Mouse (Mus musculus) spleen, postnatal 10 days (tissue): ENCODE measurements at regions not wholly inside any gene's neighbourhood (a gene's known extent, or its start where the extent isn't known, plus 50 kb on each side); places are given as distances from the start of the nearest gene placed in this dataset.

Experiments
- DNase-seq, 2 experiments: peaks; one replicate each; pipeline ENCODE4 v3.0.0; 2021 to 2022; ENCODE audit warnings: low spot score in 2 of 2

DNA sequence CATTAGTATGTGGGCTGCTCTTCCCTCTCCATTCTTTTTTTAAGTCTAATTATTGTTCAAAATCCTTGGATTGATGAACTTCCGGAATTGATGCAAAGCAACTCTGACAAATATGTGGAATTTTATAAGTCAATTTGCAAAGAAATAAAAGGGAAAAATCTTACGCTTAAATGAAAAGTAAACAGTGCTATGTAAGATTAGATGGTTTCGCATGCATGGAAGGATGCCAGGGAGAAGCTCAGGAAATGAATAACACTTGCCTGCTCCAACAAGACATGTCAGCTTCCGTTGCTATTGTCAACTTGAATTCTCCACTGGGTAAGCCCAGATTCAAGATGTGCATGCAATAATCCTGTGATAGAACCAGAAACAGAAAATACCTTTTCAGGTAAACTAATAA, 357.2 kb upstream of the Actbl2 start:
- DNase-seq: no peak

DNA sequence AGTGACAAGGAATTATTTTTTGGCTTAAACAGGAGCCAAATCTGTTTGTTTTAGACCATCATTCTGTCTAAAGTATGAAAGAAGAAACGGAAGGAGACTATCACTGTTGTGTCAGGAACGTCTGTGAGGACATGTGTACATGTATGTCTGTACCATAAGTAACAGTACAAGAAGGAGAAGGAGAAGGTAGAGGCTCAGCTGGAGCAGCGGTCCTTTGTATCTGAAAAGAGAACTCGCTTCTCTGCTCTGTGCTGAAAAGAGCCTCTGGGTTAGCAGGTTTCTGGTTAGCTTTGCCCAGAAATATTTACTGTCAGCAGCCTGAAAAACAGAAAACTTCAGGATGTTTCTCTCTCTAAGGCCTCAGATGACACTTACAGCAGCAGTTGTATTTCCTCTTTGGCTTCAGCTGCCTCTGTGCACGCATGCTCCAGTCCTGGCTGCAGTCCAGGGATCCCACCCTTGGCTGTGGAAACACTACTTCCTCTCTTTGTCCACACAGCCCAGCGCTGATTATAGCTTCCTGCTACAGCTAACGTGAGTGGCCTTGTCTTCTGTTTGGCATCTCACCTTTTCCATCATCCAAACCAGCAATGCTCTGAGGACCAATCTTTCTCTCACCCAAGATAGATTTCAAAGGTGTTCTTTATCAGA, 351.7 kb upstream of the Actbl2 start:
- DNase-seq: peak; percentile 14 to 69

DNA sequence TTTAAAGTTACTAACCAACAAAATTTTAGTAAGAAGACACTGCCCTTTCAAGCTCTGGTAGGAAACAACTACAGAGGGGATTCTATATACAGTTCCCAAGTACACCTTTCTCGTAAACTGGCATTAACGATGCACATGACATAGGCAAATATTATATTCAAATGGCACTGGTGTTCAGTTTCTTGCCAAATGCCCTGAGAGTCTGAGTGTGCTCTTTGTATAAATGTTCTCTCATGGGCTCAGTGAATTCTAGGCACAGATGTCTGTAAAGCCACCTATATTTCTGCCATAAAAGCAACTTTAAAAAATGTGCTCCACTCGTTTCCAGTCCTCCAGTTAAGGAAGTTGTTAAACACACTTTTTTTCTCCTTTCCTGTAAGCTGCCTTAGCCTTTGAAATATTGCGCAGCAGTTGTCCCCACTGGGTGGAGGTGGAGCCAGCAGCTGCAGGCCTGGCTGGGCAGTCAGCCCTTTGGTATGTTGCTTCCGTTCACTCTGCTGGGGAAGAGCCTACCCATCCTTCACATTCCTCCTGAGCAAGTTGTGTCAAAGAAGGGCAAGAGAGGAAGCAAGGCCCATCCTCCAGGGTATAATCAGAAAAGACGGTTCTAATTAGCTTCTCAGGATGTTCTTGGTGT, 347.4 kb upstream of the Actbl2 start:
- DNase-seq: peak in 1 of 2 experiments; percentile 14

DNA sequence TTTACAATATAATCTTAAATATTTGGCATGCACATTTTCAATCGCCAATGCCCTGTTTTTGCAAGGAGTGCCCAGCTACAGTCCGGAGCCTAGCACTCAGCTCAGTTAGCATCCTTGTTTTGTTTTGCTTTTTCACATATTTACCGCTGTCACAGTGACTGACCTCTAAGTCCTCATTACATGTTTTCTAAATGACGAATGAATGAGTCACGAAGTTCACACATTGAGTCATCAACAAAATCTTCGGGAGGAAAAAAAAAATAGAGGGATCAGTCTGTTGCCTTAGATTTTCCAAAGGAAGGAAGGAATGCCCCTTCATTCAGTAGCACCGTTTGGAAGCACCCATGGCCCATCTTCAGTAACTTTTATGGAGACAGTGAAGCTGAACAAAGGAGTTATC, 342.9 kb upstream of the Actbl2 start:
- DNase-seq: no peak

DNA sequence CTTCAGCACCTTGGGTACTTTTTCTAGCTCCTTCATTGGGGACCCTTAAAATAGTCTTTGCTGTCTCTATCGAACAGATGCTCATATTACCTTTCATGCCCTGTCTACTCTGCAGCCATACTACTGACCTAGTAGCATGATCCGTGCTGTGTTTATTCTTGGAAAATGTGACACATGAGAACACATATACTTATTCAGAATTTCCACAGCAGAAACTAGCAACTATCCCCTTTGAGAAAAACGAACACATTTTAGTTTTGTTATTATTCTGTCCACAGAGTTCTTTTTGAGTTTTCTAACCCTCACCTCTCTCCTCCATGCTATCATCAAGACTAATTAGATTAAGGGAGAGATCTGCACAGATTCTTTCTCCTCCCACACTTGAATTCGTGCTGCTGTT, 341.6 kb upstream of the Actbl2 start:
- DNase-seq: no peak

DNA sequence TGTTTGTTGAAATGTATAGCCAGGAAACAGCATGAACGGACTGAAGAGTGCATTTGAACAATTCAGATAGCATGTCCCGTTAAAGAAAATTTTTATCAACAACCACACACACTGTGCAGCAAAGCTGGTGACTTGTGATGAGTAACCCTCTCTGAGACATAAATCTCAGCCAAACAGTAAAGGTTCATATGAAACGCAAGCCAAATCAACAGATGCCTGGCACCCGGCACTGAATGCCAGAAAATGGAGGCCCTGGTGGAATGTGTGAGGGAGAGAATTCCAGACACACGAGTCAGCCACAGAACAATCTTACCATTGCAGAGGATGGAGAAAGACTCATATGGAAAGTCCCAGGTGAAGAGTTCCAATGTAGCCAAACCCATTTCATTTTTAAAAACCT, 341.1 kb upstream of the Actbl2 start:
- no peak for DNase-seq

DNA sequence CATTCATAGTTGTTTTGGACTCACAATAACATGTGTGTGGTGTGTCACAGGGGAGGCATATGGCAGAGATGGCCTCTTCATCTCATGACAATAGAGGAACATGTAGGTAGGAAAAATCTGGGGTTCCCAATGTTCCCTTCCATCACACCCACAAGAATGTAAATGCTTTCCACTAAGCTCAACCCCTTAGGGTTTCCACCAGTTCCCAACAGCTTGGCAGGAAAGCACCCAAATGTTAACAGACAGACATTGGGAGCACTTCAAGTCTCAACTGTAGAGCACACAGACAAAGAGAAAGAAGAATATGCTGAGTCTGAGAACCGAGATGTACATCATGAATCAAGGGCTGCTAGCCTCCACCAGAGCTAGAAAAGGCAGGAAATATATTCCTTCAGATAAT, 339.7 kb upstream of the Actbl2 start:
- DNase-seq: no peak

DNA sequence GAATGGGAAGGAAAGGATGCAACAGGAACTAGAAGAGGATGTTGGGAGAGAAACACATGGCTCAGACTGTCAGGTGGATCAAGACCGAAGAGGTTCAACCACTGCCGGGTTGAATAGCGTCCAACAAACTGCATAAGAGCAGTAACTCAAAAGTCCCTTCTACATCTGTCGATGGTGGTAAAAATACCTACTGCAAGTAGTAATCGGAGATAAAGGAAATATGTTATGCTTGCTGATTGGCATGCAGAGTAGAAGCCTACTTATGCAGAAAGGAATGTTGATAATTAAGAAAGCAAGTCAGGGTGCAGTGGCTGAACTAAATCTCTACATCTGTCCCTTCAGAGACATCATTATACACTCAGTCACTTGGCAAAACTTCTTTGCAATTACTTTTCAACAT, 330.9 kb upstream of the Actbl2 start:
- no peak for DNase-seq

DNA sequence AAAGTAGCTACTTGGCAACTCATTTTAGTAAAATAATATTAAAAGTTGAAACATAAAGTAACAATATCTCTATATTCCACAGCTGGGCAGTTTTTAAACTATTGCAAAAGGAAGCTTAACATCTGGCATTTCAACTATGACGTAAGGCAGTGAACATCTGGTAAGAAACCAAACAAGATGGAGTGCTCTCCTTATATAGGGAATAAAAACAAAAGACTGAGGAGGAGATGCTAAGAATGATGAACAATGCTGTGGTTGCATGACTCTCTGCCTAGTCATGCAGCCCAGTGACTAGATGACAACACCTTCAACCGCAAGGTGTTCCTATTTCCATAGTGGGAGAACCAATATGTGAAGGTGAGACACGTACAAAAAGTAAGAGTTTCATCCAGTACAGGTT, 329.9 kb upstream of the Actbl2 start:
- no peak for DNase-seq

DNA sequence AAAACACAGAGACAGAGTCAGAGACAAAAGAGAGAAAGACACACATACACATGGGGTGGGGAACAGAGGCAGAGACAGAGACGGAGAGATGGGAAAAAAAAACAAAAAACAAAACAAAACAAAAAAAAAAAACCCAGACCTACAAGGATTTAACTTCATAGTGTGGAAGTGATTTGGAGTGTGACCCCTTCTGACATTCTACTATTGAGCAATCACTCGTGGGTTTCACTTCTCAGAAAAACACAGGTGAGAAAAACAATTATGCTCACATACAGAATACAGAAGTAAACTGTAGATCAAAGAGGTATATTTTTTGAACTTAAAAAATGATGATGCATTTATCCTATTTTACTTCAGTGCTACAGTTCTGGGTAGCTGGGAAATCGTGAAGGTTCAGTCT, 326.7 kb upstream of the Actbl2 start:
- DNase-seq: no peak

DNA sequence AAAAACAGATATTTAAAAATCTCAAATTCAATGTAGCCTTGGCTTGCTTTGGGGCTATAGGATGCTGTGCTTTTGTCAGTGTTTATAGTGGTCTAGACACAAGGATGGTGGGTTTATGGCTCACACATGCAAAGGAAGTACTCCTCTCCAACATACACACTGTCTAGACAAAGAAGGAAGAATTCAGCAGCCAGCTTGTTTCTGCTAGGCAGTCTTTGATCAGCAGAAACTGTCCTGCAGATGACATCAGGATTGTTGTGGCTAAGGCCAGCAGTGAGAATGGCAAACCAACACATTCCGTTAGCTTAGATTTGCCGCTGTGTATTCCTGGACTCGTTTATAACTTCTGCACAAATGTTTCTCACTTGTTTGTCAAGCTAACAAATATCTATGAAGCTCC, 325.9 kb upstream of the Actbl2 start:
- no peak for DNase-seq

DNA sequence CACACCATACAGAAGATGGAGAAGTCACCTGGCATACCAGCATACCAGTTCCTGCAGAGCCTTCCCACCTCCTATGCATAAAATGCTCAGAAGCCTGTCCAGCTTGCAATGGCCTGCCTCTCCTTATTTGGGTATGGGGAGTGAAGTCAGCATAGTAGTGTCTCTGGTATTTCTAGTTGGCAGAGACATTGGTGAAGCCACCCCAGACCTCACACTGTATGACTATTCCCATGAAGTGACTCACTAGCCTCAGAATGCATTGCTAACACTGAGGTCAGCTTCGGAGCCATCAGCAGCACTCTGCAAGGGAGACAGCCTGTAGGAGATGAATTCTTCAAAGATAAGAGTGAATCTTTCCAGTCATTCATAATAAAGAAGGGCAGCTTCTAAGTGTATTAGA, 325.2 kb upstream of the Actbl2 start:
- DNase-seq: no peak

DNA sequence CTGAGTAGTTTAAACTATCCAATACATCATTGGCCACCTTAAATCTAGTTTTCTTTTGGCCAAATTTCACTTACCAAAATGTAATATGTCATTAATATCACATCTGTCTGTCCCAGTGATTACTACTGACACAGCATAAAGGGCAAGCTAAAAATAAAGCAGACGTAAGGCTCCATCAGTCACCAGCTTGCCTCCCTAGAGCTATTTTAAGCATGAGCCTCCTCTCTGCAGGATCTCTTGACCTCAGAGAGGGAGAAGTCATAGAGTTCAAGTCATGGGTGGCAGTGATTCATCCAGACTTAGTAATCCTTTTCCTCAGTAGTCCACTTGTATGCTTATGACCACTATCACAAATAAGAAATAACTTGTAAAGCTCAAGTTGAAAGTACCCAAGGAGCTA, 313.2 kb upstream of the Actbl2 start:
- DNase-seq: no peak

DNA sequence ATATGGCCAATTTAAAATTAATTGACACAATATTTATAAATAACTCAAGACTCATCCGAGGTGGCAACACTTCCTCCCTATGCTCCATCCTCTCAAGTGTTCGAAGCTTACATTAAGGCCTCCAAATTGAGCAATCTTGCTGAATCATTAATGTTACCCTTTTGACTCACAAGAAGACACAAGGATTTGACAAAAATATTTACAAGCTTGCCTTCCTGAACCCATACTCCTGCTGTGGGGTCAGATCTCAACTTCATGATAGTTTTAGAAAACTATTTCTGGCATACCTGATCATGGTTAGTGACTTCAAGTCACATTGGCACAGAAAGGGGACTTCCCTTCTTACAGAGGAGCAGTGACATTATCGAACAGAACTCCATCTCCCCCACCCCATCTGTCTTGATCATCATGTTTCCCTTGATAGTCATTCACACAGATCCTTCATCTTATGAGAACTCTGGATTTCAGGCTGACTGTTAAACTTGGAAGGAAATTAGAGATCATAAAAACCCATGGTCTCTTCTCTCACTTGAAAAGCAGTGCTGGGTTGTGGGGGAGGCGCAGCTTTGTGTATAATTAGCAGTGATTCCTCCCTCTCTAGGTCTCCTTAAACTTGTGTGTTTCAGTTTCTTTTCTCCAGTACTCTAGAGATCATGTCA, 311.7 kb upstream of the Actbl2 start:
- no peak for DNase-seq

DNA sequence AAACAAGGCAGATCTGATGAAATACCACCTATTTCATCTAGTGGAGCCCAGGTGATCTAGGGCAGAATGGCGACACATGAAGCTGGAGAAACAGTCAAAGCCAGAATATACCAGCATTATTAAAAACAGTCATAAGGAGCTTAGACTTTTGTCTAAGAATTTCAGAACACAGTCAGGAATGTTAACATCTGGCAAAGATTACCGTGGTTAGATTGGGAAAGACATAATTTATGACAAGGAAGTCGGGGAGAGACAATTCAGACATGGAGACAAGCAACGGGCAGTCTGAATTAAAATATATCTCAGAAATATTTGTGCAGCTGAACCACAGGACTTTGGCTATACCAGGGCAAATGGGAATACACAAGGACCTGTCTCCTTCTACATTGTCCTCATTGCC, 310.8 kb upstream of the Actbl2 start:
- no peak for DNase-seq

DNA sequence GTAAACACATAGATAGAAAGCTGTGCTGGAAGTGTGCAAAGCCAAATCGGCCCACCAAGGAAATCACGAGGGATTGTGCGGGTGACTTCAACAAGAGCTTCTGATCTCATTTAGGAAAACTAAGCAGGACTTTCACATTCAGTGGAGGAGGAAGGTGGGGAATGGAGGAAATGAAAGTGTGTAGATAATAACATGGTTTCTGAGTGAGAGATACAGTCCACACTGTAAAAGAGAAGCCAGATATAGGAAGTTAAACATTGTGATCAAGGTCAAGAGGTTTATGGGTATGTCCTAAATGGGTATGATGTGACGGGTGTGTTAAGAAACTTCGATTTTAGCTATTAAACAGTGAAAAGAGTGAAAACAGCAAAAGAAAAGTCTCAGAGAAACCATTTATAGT, 310.1 kb upstream of the Actbl2 start:
- DNase-seq: no peak

DNA sequence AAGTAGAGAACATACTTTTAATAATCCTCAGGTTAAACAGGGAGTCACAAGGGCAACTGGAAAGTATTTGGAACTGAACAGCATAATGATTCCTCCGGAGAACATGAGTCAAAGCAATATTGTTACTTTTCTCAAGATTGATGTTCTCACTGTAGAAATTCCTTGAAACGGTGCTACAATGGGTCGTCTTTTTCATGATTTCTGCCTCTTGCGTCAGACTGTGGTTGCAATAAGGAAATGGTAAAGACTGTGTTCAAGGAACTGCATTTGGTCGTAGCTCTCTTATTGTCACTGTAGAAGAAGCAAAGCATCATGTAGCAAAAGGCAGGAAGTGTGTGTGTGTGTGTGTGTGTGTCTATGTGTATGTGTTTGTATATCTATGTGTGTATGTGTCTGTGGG, 294.6 kb upstream of the Actbl2 start:
- DNase-seq: no peak

DNA sequence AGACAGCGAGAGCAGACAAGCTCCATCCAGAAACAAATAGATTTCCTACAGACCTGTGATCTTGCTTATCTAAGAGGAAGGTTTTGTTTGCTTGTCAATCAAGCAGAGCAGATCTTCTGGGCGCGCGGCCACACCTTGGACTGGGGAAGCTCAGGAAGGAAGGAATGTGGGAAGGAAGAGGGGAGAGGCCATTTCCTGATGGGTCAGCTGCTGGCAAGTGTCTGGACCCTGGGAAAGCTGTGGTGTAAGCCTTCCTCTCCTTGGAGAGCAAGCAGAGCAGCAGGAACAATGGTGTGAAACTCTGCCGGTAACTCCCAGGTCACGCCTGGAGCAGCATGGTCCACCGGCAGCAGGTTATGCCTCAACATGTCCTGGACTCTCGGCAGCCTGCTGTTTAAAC, 287.7 kb upstream of the Actbl2 start:
- DNase-seq: peak in 1 of 2 experiments; percentile 11

DNA sequence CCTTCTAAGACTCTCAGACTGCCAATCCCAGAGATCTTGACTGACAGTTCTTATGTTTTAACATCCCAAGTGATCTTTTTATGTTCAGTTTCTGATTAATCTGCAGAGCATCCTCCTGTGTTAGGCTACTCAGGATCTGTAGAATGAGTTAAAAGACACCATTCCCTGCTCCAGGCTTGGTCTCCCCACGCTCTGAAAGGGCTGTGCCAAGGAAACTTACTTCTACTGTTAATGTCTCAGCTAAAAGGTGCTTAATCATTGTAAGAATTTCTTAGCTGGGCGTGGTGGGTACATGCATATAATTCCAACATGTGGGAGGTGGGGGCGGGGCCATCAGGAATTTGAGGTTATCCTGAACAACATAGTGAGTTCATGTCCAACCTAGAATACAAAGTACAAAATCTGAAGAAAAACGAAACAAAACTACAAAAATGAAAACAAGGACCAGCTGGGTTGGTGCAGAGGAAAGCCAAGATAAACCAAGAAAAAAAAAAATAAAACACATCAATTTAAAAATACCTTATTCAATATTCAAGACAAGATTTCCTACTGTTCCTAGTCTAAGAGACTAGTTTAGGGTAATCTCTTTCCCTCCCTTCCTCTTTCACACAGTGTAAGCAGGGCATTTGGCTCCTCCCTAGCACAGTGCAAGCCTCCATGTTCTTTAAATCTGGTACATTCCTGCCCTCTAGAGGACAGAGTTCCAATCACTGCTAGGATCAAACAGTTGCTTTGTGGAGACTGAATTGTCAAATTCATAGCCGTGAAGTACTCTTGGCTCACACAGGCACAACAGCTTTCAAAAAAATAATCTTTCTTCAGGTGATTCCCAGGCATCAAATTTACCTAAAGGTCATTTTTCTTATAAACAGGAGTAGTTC, 286.9 kb upstream of the Actbl2 start:
- DNase-seq: peak in 1 of 2 experiments; percentile 22

DNA sequence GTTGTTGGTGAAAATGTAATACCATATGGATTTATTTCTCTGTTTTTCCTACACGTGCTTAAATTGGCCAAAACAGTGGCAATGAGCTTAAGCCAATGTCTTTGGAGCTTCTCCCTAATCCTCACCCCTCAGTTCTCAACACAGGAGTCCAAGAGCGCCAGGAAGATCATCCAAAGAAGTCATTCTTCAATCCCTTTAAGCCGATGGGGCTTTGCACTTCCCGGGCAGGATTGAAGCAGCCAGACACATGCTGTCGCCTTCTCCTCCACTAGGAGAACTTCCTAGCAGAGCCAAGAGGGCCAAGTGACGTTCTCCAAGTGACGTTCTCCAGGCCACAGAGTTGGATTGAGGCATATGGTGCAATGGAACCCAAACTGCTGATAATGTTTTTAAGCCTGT, 286.3 kb upstream of the Actbl2 start:
- no peak for DNase-seq

DNA sequence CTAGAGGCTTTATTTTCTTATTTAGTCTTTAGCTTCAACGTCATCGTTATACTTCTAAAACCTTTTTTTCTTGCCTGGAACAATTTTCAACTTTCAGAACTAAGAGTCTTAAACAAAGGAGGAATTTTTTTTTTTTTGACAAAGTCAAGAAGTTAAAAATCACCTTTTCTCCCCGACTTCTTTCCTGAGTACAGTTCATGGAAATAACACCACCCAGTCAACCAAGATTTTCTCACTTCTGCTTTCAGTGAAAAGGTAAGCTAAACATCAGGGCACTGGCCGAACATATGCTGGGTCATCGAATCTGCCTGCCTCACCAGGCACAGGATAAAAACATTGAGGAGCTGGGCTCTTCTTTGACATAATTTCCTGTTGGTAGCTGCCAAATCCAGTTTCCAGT, 277.4 kb upstream of the Actbl2 start:
- no peak for DNase-seq

DNA sequence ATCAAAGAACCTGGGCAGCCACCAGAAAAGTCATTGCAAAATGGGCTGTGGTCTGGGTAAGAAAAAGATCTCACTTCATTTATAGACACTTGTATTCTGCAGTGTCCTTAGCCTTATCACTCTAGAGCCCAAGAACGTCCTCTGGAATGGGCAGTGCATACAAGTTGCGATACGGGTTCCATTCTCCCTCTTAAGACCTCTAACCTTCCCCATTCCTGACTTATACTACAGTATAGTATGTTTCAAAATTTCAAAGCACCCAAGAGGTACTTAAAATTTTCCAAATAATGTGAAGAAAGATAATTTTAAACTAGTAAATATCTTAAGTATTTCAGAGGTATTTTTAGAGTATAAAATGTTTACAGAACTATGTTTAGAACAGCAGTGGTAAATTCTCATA, 276.8 kb upstream of the Actbl2 start:
- no peak for DNase-seq

DNA sequence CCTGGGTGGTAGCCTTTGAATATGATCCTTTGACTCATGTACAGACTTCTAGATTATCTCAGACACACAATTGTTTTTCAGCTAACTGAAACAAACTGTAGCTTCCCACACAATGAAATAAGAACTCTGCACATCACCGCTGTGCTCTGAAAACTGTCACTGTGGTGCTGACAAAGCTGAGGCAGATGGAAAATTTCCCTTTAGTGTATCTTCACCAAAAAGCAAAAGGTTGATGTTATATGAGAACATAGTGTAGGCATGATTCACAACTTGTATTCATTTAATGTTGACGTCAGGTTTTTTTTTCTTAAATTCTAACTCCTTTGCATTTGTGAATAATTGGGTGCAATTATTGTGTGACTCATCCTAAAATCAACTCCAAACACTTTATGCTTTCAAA, 264.1 kb upstream of the Actbl2 start:
- DNase-seq: no peak
